Mouse (Mus musculus): Measurements from ENCODE around the gene Myd88. TPM values are rescaled to one million over a fixed set of nuclear protein-coding genes. Genes with fewer than 3 reads are reported as not detected.
A peak's percentile ranks its signal among the peaks of the same experiment; 100 is the strongest.

Gene Myd88
- polyA plus RNA-seq, 2 experiments = 5.8 to 15.0 TPM

DNA sequence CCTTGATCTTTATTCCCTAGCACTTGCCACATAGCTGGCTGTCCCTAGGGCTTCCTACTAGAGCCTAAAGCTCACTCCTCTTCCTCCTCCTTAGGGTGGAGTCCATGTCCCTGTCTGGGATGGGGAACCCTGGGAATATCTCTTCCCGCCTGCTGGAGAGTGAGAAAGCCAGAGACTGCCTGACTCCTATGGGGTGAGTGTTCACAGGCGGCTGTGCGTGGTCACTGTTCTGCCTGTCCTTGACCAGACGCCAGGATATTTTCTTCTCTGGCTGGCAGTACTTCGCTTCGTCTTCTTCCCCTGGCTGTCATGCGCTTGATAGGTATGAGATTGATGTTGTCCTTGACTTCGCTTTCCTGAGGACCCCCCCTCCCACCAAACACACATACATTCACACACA lies 5.2 kb upstream of the Myd88 start:
- WGBS (ENCODE audit: insufficient replicate concordance) = 88% methylated on average over 8 of the region's 8 CpGs
- no peak overlapping the region for H3K27ac ChIP-seq
- H3K4me1 ChIP-seq (replicated peaks; ENCODE audit: control insufficient read depth in 2 of 2, insufficient read depth in 2 of 2, low read length in 1 of 2) = peaks cover 0 to 11% of the 10 kb centered on the region in 2 experiments; a peak in 2 of 4 replicates
- no peak overlapping the region for H3K4me3 ChIP-seq (ENCODE audit: insufficient read depth in 1 of 2, low read depth in 2 of 2, low read length in 2 of 2)
- no peak for DNase-seq (ENCODE audit: low read depth in 3 of 3, low spot score in 3 of 3)
- no peak overlapping the region for H3K4me2 ChIP-seq (ENCODE audit: low read depth)
- no peak overlapping the region for H3K9ac ChIP-seq (replicated peaks)
- TF ChIP-seq CTCF (IDR thresholded peaks at IDR 0.05; ENCODE audit: low read depth) (no peak), EP300 (IDR thresholded peaks at IDR 0.05; ENCODE audit: low read depth) (no peak)
- no peaks in the 10 kb centered on the region for H3K27me3 ChIP-seq (ENCODE audit: control insufficient read depth, insufficient read depth, low read length)
- no peak for ATAC-seq (ENCODE audit: insufficient read depth)
- H3K36me3 ChIP-seq (replicated peaks; ENCODE audit: control insufficient read depth, insufficient read depth, low read depth) = no peaks in the 10 kb centered on the region
- no peaks in the 10 kb centered on the region for H3K9me3 ChIP-seq (ENCODE audit: control insufficient read depth, low read length)

DNA sequence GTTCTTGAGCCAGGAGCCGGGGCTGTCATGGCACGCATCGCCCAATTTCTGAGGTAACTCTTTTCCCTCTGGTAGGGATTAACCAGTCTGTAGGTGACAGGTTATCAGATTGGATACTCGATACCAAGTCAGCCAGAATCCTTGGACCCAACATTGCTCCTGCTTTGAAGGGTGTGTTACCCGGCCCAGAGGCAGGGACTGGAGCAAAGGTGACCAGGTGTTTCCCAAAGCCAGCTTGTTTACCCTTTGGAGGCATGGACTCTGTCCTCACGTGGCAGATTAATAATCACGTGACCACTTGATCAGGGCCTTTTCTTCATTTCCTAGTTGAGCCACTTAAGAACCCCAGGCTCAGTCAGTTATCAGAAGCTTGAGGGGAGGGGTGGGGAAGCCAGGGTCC lies 1.5 kb upstream of the Myd88 start:
- WGBS (ENCODE audit: insufficient replicate concordance) = 74% methylated on average over 7 of the region's 7 CpGs
- H3K9me3 ChIP-seq (ENCODE audit: control insufficient read depth, low read length) = no peaks in the 10 kb centered on the region
- H3K4me3 ChIP-seq (ENCODE audit: insufficient read depth in 1 of 2, low read depth in 2 of 2, low read length in 2 of 2) = no peak overlapping the region
- H3K4me2 ChIP-seq (ENCODE audit: low read depth) = no peak overlapping the region; the same call in 1 of the 2 replicates
- H3K27ac ChIP-seq = no peak overlapping the region
- no peaks in the 10 kb centered on the region for H3K27me3 ChIP-seq (ENCODE audit: control insufficient read depth, insufficient read depth, low read length)
- TF ChIP-seq CTCF (IDR thresholded peaks at IDR 0.05; ENCODE audit: low read depth) (no peak), EP300 (IDR thresholded peaks at IDR 0.05; ENCODE audit: low read depth) (no peak)
- no peak for DNase-seq (ENCODE audit: low read depth in 3 of 3, low spot score in 3 of 3)
- H3K36me3 ChIP-seq (replicated peaks; ENCODE audit: control insufficient read depth, insufficient read depth, low read depth) = no peaks in the 10 kb centered on the region
- H3K9ac ChIP-seq (replicated peaks) = no peak overlapping the region
- ATAC-seq (ENCODE audit: insufficient read depth) = no peak
- peaks cover 11 to 23% of the 10 kb centered on the region in 2 experiments for H3K4me1 ChIP-seq (replicated peaks; ENCODE audit: control insufficient read depth in 2 of 2, insufficient read depth in 2 of 2, low read length in 1 of 2)

DNA sequence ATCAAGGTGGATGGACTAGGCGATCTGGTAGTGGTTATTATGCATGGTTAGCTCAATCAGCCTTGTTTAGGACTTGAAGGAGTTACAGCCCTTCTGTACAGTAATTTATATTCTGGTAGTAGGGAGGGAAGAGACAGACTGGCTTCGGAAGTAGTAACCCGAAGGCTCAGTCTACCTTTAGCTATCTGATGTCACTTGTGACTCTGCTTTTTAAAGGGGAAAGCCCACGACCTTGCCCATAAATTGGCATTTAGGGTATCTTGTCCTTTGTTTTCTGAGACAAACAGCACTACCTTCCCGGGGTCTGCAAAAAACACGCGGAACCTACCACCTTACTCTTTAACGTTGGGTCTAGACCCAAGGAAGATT lies 1.0 kb downstream of the Myd88 start:
- Histone ChIP-seq H3K27ac (peak overlapping the region; percentile 92), H3K4me3 (ENCODE audit: insufficient read depth in 1 of 2, low read depth in 2 of 2, low read length in 2 of 2) (peak overlapping the region; percentile 81 to 94), H3K9me3 (ENCODE audit: control insufficient read depth, low read length) (no peaks in the 10 kb centered on the region), H3K4me1 (replicated peaks; ENCODE audit: control insufficient read depth in 2 of 2, insufficient read depth in 2 of 2, low read length in 1 of 2) (peaks cover 11 to 23% of the 10 kb centered on the region in 2 experiments), H3K36me3 (replicated peaks; ENCODE audit: control insufficient read depth, insufficient read depth, low read depth) (no peaks in the 10 kb centered on the region), H3K9ac (replicated peaks) (peak overlapping the region; percentile 92), H3K27me3 (ENCODE audit: control insufficient read depth, insufficient read depth, low read length) (no peaks in the 10 kb centered on the region), H3K4me2 (ENCODE audit: low read depth) (peak overlapping the region; percentile 99)
- no peak for TF ChIP-seq EP300 (IDR thresholded peaks at IDR 0.05; ENCODE audit: low read depth)
- TF ChIP-seq CTCF (IDR thresholded peaks at IDR 0.05; ENCODE audit: low read depth) = no peak
- DNase-seq (ENCODE audit: low read depth in 3 of 3, low spot score in 3 of 3) (no peak), ATAC-seq (ENCODE audit: insufficient read depth) (no peak)
- WGBS (ENCODE audit: insufficient replicate concordance) = under 1% methylated on average over 8 of the region's 8 CpGs

DNA sequence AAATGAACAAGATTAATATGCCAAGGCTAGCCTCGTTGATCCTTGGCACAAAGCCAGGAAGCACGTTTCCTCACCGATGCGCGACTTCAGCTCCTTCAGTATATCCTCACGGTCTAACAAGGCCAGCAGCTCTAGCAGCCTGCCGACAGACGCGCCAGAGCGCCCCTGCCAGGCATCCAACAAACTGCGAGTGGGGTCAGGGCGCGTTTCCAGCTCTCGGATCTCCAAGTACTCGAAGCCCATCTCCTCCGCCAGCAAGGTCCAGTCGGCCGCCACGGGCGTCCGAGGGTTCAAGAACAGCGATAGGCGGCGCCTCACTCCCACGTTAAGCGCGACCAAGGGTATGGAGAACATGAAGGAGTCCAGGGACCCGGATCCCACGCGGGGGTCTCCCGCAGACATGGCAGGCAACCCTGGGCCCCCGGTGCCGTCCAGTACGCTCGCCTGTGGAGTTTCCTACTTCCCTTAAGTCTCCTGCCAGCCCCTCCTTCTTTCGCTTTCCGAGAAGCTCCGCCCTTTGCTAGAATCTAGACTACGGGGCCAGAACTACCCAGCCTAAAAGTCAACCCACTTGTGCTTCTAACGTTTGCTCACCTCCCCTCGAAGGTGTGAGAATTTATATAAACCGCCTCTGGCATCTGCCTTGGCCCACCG lies 1.5 kb downstream of the Myd88 start, which contains the start of gene Acaa1a:
TSS of gene Acaa1a (plus strand) at position 119 of the 654 bp plus-strand sequence.
- under 1% methylated on average over 43 of the region's 43 CpGs for WGBS (ENCODE audit: insufficient replicate concordance)
- peak; percentile 49 for ATAC-seq (ENCODE audit: insufficient read depth)

DNA sequence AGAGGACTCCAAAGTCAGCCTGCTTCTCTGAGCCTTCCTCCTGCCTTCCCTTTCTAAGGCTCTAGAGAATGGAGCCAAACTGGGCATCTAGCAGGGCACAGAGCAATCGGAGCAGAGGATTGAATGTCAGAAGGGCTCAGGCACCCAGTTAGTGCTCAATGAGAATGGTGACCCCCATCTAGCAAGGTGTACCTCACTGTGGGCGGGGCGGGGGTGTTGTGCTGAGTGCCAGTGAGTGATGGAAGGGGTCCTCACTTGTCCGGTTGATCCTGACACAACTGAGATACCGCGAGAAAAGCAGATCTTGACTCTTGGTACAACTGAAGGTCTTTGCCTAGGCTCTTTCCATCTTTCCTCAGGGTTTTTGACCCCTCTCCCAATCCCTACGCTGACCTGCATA lies 2.1 kb downstream of the Myd88 start:
- Histone ChIP-seq H3K27me3 (ENCODE audit: control insufficient read depth, insufficient read depth, low read length) (no peaks in the 10 kb centered on the region), H3K4me1 (replicated peaks; ENCODE audit: control insufficient read depth in 2 of 2, insufficient read depth in 2 of 2, low read length in 1 of 2) (peaks cover 11 to 23% of the 10 kb centered on the region in 2 experiments), H3K36me3 (replicated peaks; ENCODE audit: control insufficient read depth, insufficient read depth, low read depth) (no peaks in the 10 kb centered on the region), H3K4me2 (ENCODE audit: low read depth) (peak overlapping the region; percentile 99), H3K27ac (no peak overlapping the region; the same call in 1 of the 2 replicates), H3K4me3 (ENCODE audit: insufficient read depth in 1 of 2, low read depth in 2 of 2, low read length in 2 of 2) (peak overlapping the region; percentile 81 to 94), H3K9me3 (ENCODE audit: control insufficient read depth, low read length) (no peaks in the 10 kb centered on the region), H3K9ac (replicated peaks) (peak overlapping the region; percentile 92)
- no peak for ATAC-seq (ENCODE audit: insufficient read depth)
- no peak for TF ChIP-seq CTCF (IDR thresholded peaks at IDR 0.05; ENCODE audit: low read depth)
- no peak for TF ChIP-seq EP300 (IDR thresholded peaks at IDR 0.05; ENCODE audit: low read depth)
- DNase-seq (ENCODE audit: low read depth in 3 of 3, low spot score in 3 of 3) = no peak
- WGBS (ENCODE audit: insufficient replicate concordance) = 34% methylated on average over 7 of the region's 7 CpGs

More for the DNA sequence above, 1.5 kb downstream of the Myd88 start, which contains the start of gene Acaa1a:
- TF ChIP-seq CTCF (IDR thresholded peaks at IDR 0.05; ENCODE audit: low read depth) = peak; percentile 46; the same call in 1 of the 2 replicates
- TF ChIP-seq EP300 (IDR thresholded peaks at IDR 0.05; ENCODE audit: low read depth) = no peak
- peak within 1 kb of the TSS; percentile 92 for H3K9ac ChIP-seq (replicated peaks)
- peak; percentile 66 to 84 (median 68) for DNase-seq (ENCODE audit: low read depth in 3 of 3, low spot score in 3 of 3)
- no peaks in the 10 kb centered on the region for H3K36me3 ChIP-seq (replicated peaks; ENCODE audit: control insufficient read depth, insufficient read depth, low read depth)
- H3K27me3 ChIP-seq (ENCODE audit: control insufficient read depth, insufficient read depth, low read length) = no peaks in the 10 kb centered on the region
- no peaks in the 10 kb centered on the region for H3K9me3 ChIP-seq (ENCODE audit: control insufficient read depth, low read length)
- peak within 1 kb of the TSS; percentile 92 for H3K27ac ChIP-seq
- H3K4me3 ChIP-seq (ENCODE audit: insufficient read depth in 1 of 2, low read depth in 2 of 2, low read length in 2 of 2) = peak within 1 kb of the TSS; percentile 81 to 94
- peaks cover 11 to 23% of the 10 kb centered on the region in 2 experiments for H3K4me1 ChIP-seq (replicated peaks; ENCODE audit: control insufficient read depth in 2 of 2, insufficient read depth in 2 of 2, low read length in 1 of 2)
- peak within 1 kb of the TSS; percentile 99 for H3K4me2 ChIP-seq (ENCODE audit: low read depth)

All from liver, embryonic 14.5 days (tissue).